Mouse (Mus musculus): ENCODE results near the gene Atp5d.

The Atp5d gene

GRCm38 (mm10) chr10:80187739-80188138 lies 49.3 kb downstream of the Atp5d start:
- DNase-seq (ENCODE audit: low spot score), result no peak

DNA sequence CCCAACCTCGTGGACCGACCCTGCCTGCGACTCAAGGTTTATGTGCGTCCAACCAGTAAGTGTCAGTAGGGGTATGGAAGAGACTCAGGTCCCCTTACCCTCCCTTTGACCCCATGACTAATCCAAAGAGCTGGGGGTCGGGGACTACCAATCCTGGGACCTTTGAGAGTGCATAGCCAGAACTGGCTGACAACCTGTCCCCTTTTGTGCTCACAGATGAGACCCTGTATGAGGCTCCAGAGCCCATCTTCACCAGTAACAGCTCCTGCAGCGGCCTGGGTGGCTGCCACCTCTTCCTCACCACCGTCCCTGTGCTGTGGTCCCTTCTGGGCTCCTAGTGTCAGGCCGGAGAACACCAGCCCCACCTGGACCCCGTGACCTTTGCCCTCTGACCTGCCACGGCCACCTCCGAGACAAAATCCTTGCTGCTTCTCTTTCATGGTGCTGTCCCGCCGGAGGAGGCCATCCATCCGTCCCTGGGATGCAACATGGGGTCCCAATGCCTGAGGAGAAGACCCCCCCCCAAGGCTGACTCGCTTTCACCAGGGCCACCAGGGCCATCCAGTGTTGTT lies 50.1 kb downstream of the Atp5d start:
- DNase-seq (ENCODE audit: low spot score), result no peak

GRCm38 (mm10) chr10:80189999-80190398 lies 51.6 kb downstream of the Atp5d start:
- DNase-seq (ENCODE audit: low spot score), result no peak

GRCm38 (mm10) chr10:80190491-80191051 lies 52.1 kb downstream of the Atp5d start:
- no peak for DNase-seq (ENCODE audit: low spot score)

GRCm38 (mm10) chr10:80193976-80194375 lies 55.5 kb downstream of the Atp5d start:
- DNase-seq (ENCODE audit: low spot score), result no peak

- DNase-seq (ENCODE audit: low spot score), result no peak
These were observed 56.0 kb downstream of the Atp5d start for GRCm38 (mm10) chr10:80194441-80194840.
